Mouse (Mus musculus): Measurements from ENCODE around the gene Npl. TPM values are rescaled to one million over a fixed set of nuclear protein-coding genes. Genes with fewer than 3 reads are reported as not detected.
"Not testable (repeated sequence)": the region's sequence is repeated elsewhere in the genome, so short reads cannot be mapped to it uniquely, and the experiment has no call there.

Gene Npl
- polyA plus RNA-seq, 1 experiment from 2014 or later = 4.0 TPM

- TF ChIP-seq EP300 (IDR thresholded peaks at IDR 0.05) (no peak), CTCF (IDR thresholded peaks at IDR 0.05) (peak; percentile 43)
- Histone ChIP-seq H3K9me3 (ENCODE audit: low read length) (no peaks in the 10 kb centered on the region), H3K4me1 (ENCODE audit: insufficient read depth, low read depth, low read length) (no peaks in the 10 kb centered on the region), H3K4me2 (replicated peaks; ENCODE audit: low read depth, low read length) (no peak overlapping the region), H3K27me3 (replicated peaks; ENCODE audit: insufficient read depth, low read length) (no peaks in the 10 kb centered on the region), H3K4me3 (ENCODE audit: low read depth, low read length) (no peak overlapping the region), H3K9ac (replicated peaks; ENCODE audit: low read depth) (no peak overlapping the region), H3K36me3 (ENCODE audit: insufficient read depth, low read length) (no peaks in the 10 kb centered on the region), H3K27ac (ENCODE audit: low read length) (no peak overlapping the region)
- no peak for ATAC-seq
- no peak for DNase-seq (ENCODE audit: low spot score)
- WGBS = 41% methylated on average over 2 of the region's 2 CpGs
These were observed 39.4 kb downstream of the Npl start for GRCm38 (mm10) chr1:153510330-153511009.

GRCm38 (mm10) chr1:153509569-153509968, 40.3 kb downstream of the Npl start:
- H3K27me3 ChIP-seq (replicated peaks; ENCODE audit: insufficient read depth, low read length); H3K4me2 ChIP-seq (replicated peaks; ENCODE audit: low read depth, low read length); H3K27ac ChIP-seq (ENCODE audit: low read length); H3K4me1 ChIP-seq (ENCODE audit: insufficient read depth, low read depth, low read length); H3K36me3 ChIP-seq (ENCODE audit: insufficient read depth, low read length); ATAC-seq; DNase-seq (ENCODE audit: low spot score); H3K9ac ChIP-seq (replicated peaks; ENCODE audit: low read depth); H3K9me3 ChIP-seq (ENCODE audit: low read length); H3K4me3 ChIP-seq (ENCODE audit: low read depth, low read length): not testable (repeated sequence)
- WGBS = 66% methylated on average over 8 of the region's 8 CpGs

DNA sequence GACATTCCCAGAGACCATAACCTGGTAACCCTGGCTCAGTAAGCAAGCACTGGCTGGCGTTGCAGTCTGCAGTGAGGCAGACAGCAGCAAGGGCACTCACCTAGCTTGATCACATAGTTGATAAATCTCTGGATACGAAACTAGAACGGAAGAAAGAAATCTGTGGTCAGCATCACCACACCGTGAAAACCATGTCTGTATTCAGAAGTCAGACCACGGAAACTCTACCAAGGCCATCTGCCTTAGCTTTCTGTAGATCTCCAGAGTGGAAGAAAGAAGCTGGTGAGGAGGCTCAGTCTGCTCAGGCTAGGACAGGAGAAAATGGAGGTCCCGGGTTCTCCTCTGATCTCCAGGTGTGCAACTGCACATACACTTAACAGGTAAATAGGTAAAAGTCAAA, 40.8 kb downstream of the Npl start:
- TF ChIP-seq EP300 (IDR thresholded peaks at IDR 0.05) = no peak
- TF ChIP-seq CTCF (IDR thresholded peaks at IDR 0.05) = no peak
- Histone ChIP-seq H3K27me3 (replicated peaks; ENCODE audit: insufficient read depth, low read length) (no peaks in the 10 kb centered on the region), H3K9ac (replicated peaks; ENCODE audit: low read depth) (no peak overlapping the region), H3K4me2 (replicated peaks; ENCODE audit: low read depth, low read length) (no peak overlapping the region), H3K27ac (ENCODE audit: low read length) (no peak overlapping the region), H3K4me1 (ENCODE audit: insufficient read depth, low read depth, low read length) (no peaks in the 10 kb centered on the region), H3K36me3 (ENCODE audit: insufficient read depth, low read length) (no peaks in the 10 kb centered on the region), H3K9me3 (ENCODE audit: low read length) (no peaks in the 10 kb centered on the region), H3K4me3 (ENCODE audit: low read depth, low read length) (no peak overlapping the region)
- 85% methylated on average over 6 of the region's 6 CpGs for WGBS
- ATAC-seq (no peak), DNase-seq (ENCODE audit: low spot score) (no peak)

DNA sequence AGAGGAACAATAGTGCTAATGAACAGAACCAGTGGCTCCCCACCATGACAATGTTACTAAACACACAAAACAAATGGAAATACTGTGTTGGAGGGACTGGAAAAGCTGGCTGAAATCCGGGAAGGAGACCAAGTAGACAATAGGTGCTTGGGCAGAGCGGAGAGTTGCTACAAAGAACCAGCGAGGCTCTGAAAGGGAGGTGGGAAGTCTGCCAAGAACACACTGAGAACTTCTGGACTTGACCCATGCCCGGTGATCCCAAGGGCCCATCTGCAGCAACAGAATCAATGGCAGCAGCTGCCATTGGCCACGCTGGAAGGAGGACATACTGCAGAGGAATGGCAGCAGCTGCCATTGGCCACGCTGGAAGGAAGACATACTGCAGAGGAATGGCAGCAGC, 43.6 kb downstream of the Npl start:
- H3K27me3 ChIP-seq (replicated peaks; ENCODE audit: insufficient read depth, low read length) = no peaks in the 10 kb centered on the region
- no peak overlapping the region for H3K27ac ChIP-seq (ENCODE audit: low read length)
- H3K4me3 ChIP-seq (ENCODE audit: low read depth, low read length) = no peak overlapping the region
- WGBS = 62% methylated on average over 6 of the region's 6 CpGs
- no peaks in the 10 kb centered on the region for H3K36me3 ChIP-seq (ENCODE audit: insufficient read depth, low read length)
- no peak for DNase-seq (ENCODE audit: low spot score)
- no peaks in the 10 kb centered on the region for H3K4me1 ChIP-seq (ENCODE audit: insufficient read depth, low read depth, low read length)
- no peak for ATAC-seq
- TF ChIP-seq CTCF (IDR thresholded peaks at IDR 0.05) (no peak), EP300 (IDR thresholded peaks at IDR 0.05) (no peak)
- no peaks in the 10 kb centered on the region for H3K9me3 ChIP-seq (ENCODE audit: low read length)
- no peak overlapping the region for H3K4me2 ChIP-seq (replicated peaks; ENCODE audit: low read depth, low read length)
- no peak overlapping the region for H3K9ac ChIP-seq (replicated peaks; ENCODE audit: low read depth)

DNA sequence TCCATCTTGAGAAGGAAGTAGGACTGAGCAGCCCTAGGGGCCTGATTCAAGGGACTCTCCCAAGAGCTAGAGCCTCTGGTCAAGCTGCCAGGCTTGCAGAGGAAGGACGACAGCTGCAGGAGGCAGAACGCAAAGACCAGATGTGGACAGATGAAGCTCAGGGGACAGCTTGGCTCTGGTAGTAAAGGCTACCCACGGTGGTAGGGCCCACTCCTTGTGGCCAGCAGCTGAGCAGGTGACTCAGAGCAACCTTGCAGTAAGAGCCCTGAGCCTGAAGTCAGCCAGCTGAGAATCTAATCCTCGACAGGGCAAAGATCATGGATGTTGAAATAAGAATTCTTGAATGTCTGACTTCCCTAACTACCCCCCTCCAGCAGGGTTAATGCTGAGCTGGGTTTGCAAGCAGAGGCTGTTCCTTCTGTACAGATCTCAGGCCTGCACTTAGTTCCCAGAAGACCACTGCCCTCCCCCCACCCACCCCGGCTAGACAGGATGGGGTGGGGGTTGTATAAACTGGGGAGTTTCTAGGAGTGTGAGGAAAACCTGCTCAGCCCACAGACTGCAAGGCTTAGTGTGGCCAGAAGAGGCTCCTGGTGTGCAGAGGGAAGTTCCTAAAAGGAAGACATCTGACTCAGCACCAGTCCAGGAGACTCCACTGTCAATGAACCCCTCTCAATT, 48.1 kb downstream of the Npl start:
- H3K27me3 ChIP-seq (replicated peaks; ENCODE audit: insufficient read depth, low read length) = no peaks in the 10 kb centered on the region
- H3K4me2 ChIP-seq (replicated peaks; ENCODE audit: low read depth, low read length) = no peak overlapping the region
- H3K27ac ChIP-seq (ENCODE audit: low read length) = no peak overlapping the region
- H3K4me3 ChIP-seq (ENCODE audit: low read depth, low read length) = no peak overlapping the region
- H3K4me1 ChIP-seq (ENCODE audit: insufficient read depth, low read depth, low read length) = no peaks in the 10 kb centered on the region
- peak; percentile 80 for ATAC-seq
- 33% methylated on average over 5 of the region's 5 CpGs for WGBS
- DNase-seq (ENCODE audit: low spot score) = peak; percentile 68
- TF ChIP-seq CTCF (IDR thresholded peaks at IDR 0.05) (no peak), EP300 (IDR thresholded peaks at IDR 0.05) (no peak)
- H3K9ac ChIP-seq (replicated peaks; ENCODE audit: low read depth) = no peak overlapping the region
- H3K9me3 ChIP-seq (ENCODE audit: low read length) = no peaks in the 10 kb centered on the region
- no peaks in the 10 kb centered on the region for H3K36me3 ChIP-seq (ENCODE audit: insufficient read depth, low read length)

GRCm38 (mm10) chr1:153500030-153500429, 49.8 kb downstream of the Npl start:
- H3K9ac ChIP-seq (replicated peaks; ENCODE audit: low read depth) = no peak overlapping the region
- no peaks in the 10 kb centered on the region for H3K36me3 ChIP-seq (ENCODE audit: insufficient read depth, low read length)
- no peak overlapping the region for H3K4me2 ChIP-seq (replicated peaks; ENCODE audit: low read depth, low read length)
- no peak overlapping the region for H3K27ac ChIP-seq (ENCODE audit: low read length)
- DNase-seq (ENCODE audit: low spot score) (no peak), ATAC-seq (no peak)
- H3K27me3 ChIP-seq (replicated peaks; ENCODE audit: insufficient read depth, low read length) = no peaks in the 10 kb centered on the region
- no peaks in the 10 kb centered on the region for H3K9me3 ChIP-seq (ENCODE audit: low read length)
- TF ChIP-seq EP300 (IDR thresholded peaks at IDR 0.05) (no peak), CTCF (IDR thresholded peaks at IDR 0.05) (no peak)
- WGBS = 75% methylated on average over 9 of the region's 9 CpGs
- no peaks in the 10 kb centered on the region for H3K4me1 ChIP-seq (ENCODE audit: insufficient read depth, low read depth, low read length)
- H3K4me3 ChIP-seq (ENCODE audit: low read depth, low read length) = no peak overlapping the region
